In the genomic region with DNA sequence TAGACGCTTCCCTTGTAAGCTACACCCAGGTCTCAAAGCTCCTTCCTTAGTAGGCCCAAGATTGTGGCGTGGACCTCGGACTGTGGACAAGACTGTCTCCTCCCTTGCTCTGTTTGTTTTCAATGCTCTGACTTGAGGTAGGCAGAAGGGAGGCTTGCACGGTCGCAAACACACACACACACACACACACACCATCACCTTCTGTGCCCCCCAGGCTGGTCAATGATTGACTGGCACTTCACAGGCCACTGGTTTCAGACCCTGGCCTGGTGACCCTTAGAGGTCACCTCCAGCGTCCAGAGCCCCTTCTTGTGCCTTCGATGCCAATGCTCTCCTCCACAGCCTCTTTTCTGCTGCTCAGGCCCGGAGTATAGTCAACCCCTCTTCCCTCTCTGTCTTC, we compare ENCODE assay signal across 10 mouse cellular contexts. TPM values are rescaled to one million over a fixed set of nuclear protein-coding genes. Genes with fewer than 3 reads are reported as not detected.
A peak's percentile ranks its signal among the peaks of the same experiment; 100 is the strongest.
DNase-seq lines count a peak whose midpoint lies in the region; ATAC-seq and TF ChIP-seq lines count a peak whose summit lies in the region.
"Had no signal": no experiment of that assay in that cellular context is flagged by ENCODE, and none has a peak within 500 bp of the region (broad histone marks: within the 10 kb centered on the region; RNA-seq: fewer than 3 reads in every experiment).

No protein-coding gene starts in this region.

- H3K27me3 ChIP-seq in forebrain, embryonic 11.5 days (ENCODE audit: control insufficient read depth, insufficient read depth, low read length), result peaks cover 13% of the 10 kb centered on the region; the same call in 1 of the 2 replicates
- H3K27me3 ChIP-seq in forebrain, postnatal 0 days (ENCODE audit: insufficient read depth, low read length), result peaks cover 23% of the 10 kb centered on the region
- peaks cover 6% of the 10 kb centered on the region; the same call in 1 of the 2 replicates for H3K27me3 ChIP-seq in neural tube, embryonic 11.5 days (ENCODE audit: control insufficient read depth, insufficient read depth, low read length)
- peaks cover 21% of the 10 kb centered on the region for H3K27me3 ChIP-seq in limb, embryonic 10.5 days (ENCODE audit: low read depth, poor library complexity, severe bottlenecking)

- H3K27ac ChIP-seq in forebrain, embryonic 11.5 days (ENCODE audit: low read depth, low read length), result no peak overlapping the region
- no peak overlapping the region for H3K27ac ChIP-seq in forebrain, postnatal 0 days (ENCODE audit: low read depth, low read length)
- 0 out of 2 replicates have a peak overlapping the region, but pooled peaks have one; percentile 8 for H3K27ac ChIP-seq in neural tube, embryonic 11.5 days (ENCODE audit: low read depth, low read length)
- peak overlapping the region; percentile 73 for H3K27ac ChIP-seq in limb, embryonic 10.5 days
- H3K27ac ChIP-seq: layer of hippocampus, adult 2 months had no signal

- peak overlapping the region; percentile 31; the same call in 1 of the 2 replicates for H3K4me2 ChIP-seq in forebrain, embryonic 11.5 days (ENCODE audit: low read depth, low read length, severe bottlenecking)
- no peak overlapping the region for H3K4me2 ChIP-seq in forebrain, postnatal 0 days (ENCODE audit: low read depth)
- peak overlapping the region; percentile 19; the same call in 1 of the 2 replicates for H3K4me2 ChIP-seq in neural tube, embryonic 11.5 days (ENCODE audit: low read depth)

- ATAC-seq in forebrain, embryonic 11.5 days (replicated peaks; ENCODE audit: low FRiP score), result 0 out of 2 replicates have a peak, but pooled peaks have one; percentile 23
- ATAC-seq in forebrain, postnatal 0 days, result no peak
- ATAC-seq in neural tube, embryonic 11.5 days (ENCODE audit: insufficient read depth, low FRiP score, low TSS enrichment), result no peak

- H3K36me3 ChIP-seq in forebrain, embryonic 11.5 days (ENCODE audit: control insufficient read depth, insufficient read depth, low read length), result no peaks in the 10 kb centered on the region
- no peaks in the 10 kb centered on the region for H3K36me3 ChIP-seq in forebrain, postnatal 0 days (ENCODE audit: insufficient read depth)
- H3K36me3 ChIP-seq in neural tube, embryonic 11.5 days (ENCODE audit: control insufficient read depth, insufficient read depth, low read length), result no peaks in the 10 kb centered on the region
- H3K36me3 ChIP-seq in limb, embryonic 10.5 days, result no peaks in the 10 kb centered on the region

- H3K9ac ChIP-seq in forebrain, embryonic 11.5 days (ENCODE audit: low read length), result peak overlapping the region; percentile 33
- no peak overlapping the region for H3K9ac ChIP-seq in forebrain, postnatal 0 days
- peak overlapping the region; percentile 7; the same call in 1 of the 2 replicates for H3K9ac ChIP-seq in neural tube, embryonic 11.5 days (ENCODE audit: low read length)

- DNase-seq in forebrain, embryonic 11.5 days (ENCODE audit: low spot score), result no peak
- no peak for DNase-seq in forebrain, postnatal 0 days
- no peak for DNase-seq in neural tube, embryonic 11.5 days (ENCODE audit: low spot score)
- no peak for DNase-seq in neural tube, embryonic 10.5 days (ENCODE audit: extremely low spot score, low spot score)
- DNase-seq in limb, embryonic 10.5 days (ENCODE audit: low spot score), result no peak
- no peak for DNase-seq in left cerebral cortex, postnatal 36 days (ENCODE audit: low spot score in 2 of 2)
- DNase-seq in right cerebral cortex, postnatal 14 days, result no peak
- DNase-seq in gastrocnemius, postnatal 14 days, result no peak

- H3K9me3 ChIP-seq in forebrain, embryonic 11.5 days (ENCODE audit: control insufficient read depth, low read length), result no peaks in the 10 kb centered on the region
- no peaks in the 10 kb centered on the region for H3K9me3 ChIP-seq in forebrain, postnatal 0 days (ENCODE audit: low read length)
- H3K9me3 ChIP-seq in neural tube, embryonic 11.5 days (ENCODE audit: control insufficient read depth, low read length), result no peaks in the 10 kb centered on the region
- H3K9me3 ChIP-seq in limb, embryonic 10.5 days (replicated peaks), result no peaks in the 10 kb centered on the region
- H3K9me3 ChIP-seq: megakaryocyte, embryonic 14.5 days had no signal

- H3K4me3 ChIP-seq in forebrain, embryonic 11.5 days (ENCODE audit: low read depth, low read length), result no peak overlapping the region
- H3K4me3 ChIP-seq in forebrain, postnatal 0 days (ENCODE audit: low read depth, low read length), result no peak overlapping the region
- no peak overlapping the region for H3K4me3 ChIP-seq in neural tube, embryonic 11.5 days (ENCODE audit: low read depth, low read length)
- peak overlapping the region; percentile 16; the same call in 1 of the 2 replicates for H3K4me3 ChIP-seq in limb, embryonic 10.5 days
- H3K4me3 ChIP-seq: layer of hippocampus, adult 2 months; megakaryocyte, embryonic 14.5 days had no signal

- intact Hi-C loops in left cerebral cortex, postnatal 36 days (cut with DNase I), result no loop called here
- intact Hi-C loops in gastrocnemius, postnatal 14 days (cut with DNase I; ENCODE audit: low total_unique reads), result no loop called here

- H3K4me1 ChIP-seq in forebrain, embryonic 11.5 days (replicated peaks; ENCODE audit: control insufficient read depth, insufficient read depth, low read length), result peaks cover 9% of the 10 kb centered on the region; the same call in 1 of the 2 replicates
- H3K4me1 ChIP-seq in forebrain, postnatal 0 days (ENCODE audit: insufficient read depth), result no peaks in the 10 kb centered on the region
- H3K4me1 ChIP-seq in neural tube, embryonic 11.5 days (ENCODE audit: control insufficient read depth, insufficient read depth, low read length), result peaks cover 9% of the 10 kb centered on the region
- H3K4me1 ChIP-seq in limb, embryonic 10.5 days, result peaks cover 35% of the 10 kb centered on the region

- WGBS in forebrain, embryonic 11.5 days, result 66% methylated on average over 8 of the region's 8 CpGs
- WGBS in forebrain, postnatal 0 days, result 54% methylated on average over 8 of the region's 8 CpGs
- WGBS in neural tube, embryonic 11.5 days, result 59% methylated on average over 8 of the region's 8 CpGs
- WGBS in limb, embryonic 10.5 days, result 56% methylated on average over 8 of the region's 8 CpGs

- TF ChIP-seq CTCF in forebrain, postnatal 0 days (IDR thresholded peaks at IDR 0.05; ENCODE audit: low read depth), result no peak

RNA-seq across cellular contexts. Expression of a gene that starts 3.4 kb away (rescaled TPM):
- 19.7 and 23.2 TPM in 2 replicates for polyA plus RNA-seq in forebrain, embryonic 11.5 days (2014; fragmentation: Nextera tagmentation; extraction: Ambion mirVana)
- total RNA-seq in forebrain, postnatal 0 days (2014; rRNA removed), result 3.8 and 4.9 TPM in 2 replicates
- polyA plus RNA-seq in forebrain, postnatal 0 days (2015; fragmentation: Nextera tagmentation; extraction: Ambion mirVana), result 2.4 and 3.7 TPM in 2 replicates
- polyA plus RNA-seq in neural tube, embryonic 11.5 days (2014; fragmentation: Nextera tagmentation; extraction: Ambion mirVana), result 22.3 and 24.5 TPM in 2 replicates
- polyA plus RNA-seq in limb, embryonic 10.5 days (2016; fragmentation: Nextera tagmentation; extraction: Ambion mirVana), result 24.5 and 30.9 TPM in 2 replicates
- 1 to 10 TPM; 1.7 to 2.4 TPM for total RNA-seq in left cerebral cortex, postnatal 36 days (2021)
- 1 to 10 TPM; 3.9 to 5.3 TPM for total RNA-seq in gastrocnemius, postnatal 14 days (2021)

RNA-seq across cellular contexts. Expression of a gene that starts 8.6 kb away (rescaled TPM):
- polyA plus RNA-seq in forebrain, embryonic 11.5 days (2014; fragmentation: Nextera tagmentation; extraction: Ambion mirVana), result 9.0 and 9.2 TPM in 2 replicates
- total RNA-seq in forebrain, postnatal 0 days (2014; rRNA removed), result 10.9 and 11.0 TPM in 2 replicates
- 7.1 and 7.6 TPM in 2 replicates for polyA plus RNA-seq in forebrain, postnatal 0 days (2015; fragmentation: Nextera tagmentation; extraction: Ambion mirVana)
- 6.7 and 7.2 TPM in 2 replicates for polyA plus RNA-seq in neural tube, embryonic 11.5 days (2014; fragmentation: Nextera tagmentation; extraction: Ambion mirVana)
- polyA plus RNA-seq in limb, embryonic 10.5 days (2016; fragmentation: Nextera tagmentation; extraction: Ambion mirVana), result 9.7 and 10.5 TPM in 2 replicates
- 10 to 100 TPM in 1 of 2 experiments, 1 to 10 TPM in 1; 9.9 to 10.9 TPM for total RNA-seq in left cerebral cortex, postnatal 36 days (2021)
- 1 to 10 TPM; 2.2 to 2.9 TPM for total RNA-seq in gastrocnemius, postnatal 14 days (2021)

RNA-seq across cellular contexts. Expression of a gene that starts 22.6 kb away (rescaled TPM):
- not detected in 2 replicates for polyA plus RNA-seq in forebrain, embryonic 11.5 days (2014; fragmentation: Nextera tagmentation; extraction: Ambion mirVana)
- 1.0 and 1.8 TPM in 2 replicates for total RNA-seq in forebrain, postnatal 0 days (2014; rRNA removed)
- polyA plus RNA-seq in forebrain, postnatal 0 days (2015; fragmentation: Nextera tagmentation; extraction: Ambion mirVana), result 1.7 and 3.5 TPM in 2 replicates
- 0.40 and 0.91 TPM in 2 replicates for polyA plus RNA-seq in neural tube, embryonic 11.5 days (2014; fragmentation: Nextera tagmentation; extraction: Ambion mirVana)
- polyA plus RNA-seq in limb, embryonic 10.5 days (2016; fragmentation: Nextera tagmentation; extraction: Ambion mirVana), result 0.61 TPM in 1 of 2 replicates, not detected in the other
- total RNA-seq in left cerebral cortex, postnatal 36 days (2021), result under 1 TPM; 0.34 to 0.47 TPM
- total RNA-seq in gastrocnemius, postnatal 14 days (2021), result under 1 TPM; 0.39 to 0.53 TPM
- total RNA-seq: layer of hippocampus, adult 2 months had no signal

RNA-seq across cellular contexts. Expression of a gene that starts 25.3 kb away (rescaled TPM):
- not detected in 2 replicates for polyA plus RNA-seq in forebrain, embryonic 11.5 days (2014; fragmentation: Nextera tagmentation; extraction: Ambion mirVana)
- total RNA-seq in forebrain, postnatal 0 days (2014; rRNA removed), result 0.23 TPM in 1 of 2 replicates, not detected in the other
- not detected in 2 replicates for polyA plus RNA-seq in forebrain, postnatal 0 days (2015; fragmentation: Nextera tagmentation; extraction: Ambion mirVana)
- polyA plus RNA-seq in neural tube, embryonic 11.5 days (2014; fragmentation: Nextera tagmentation; extraction: Ambion mirVana), result 3.1 and 3.9 TPM in 2 replicates
- 0.16 and 0.40 TPM in 2 replicates for polyA plus RNA-seq in limb, embryonic 10.5 days (2016; fragmentation: Nextera tagmentation; extraction: Ambion mirVana)
- 10 to 100 TPM; 11.8 to 14.4 TPM for total RNA-seq in left cerebral cortex, postnatal 36 days (2021)
- total RNA-seq in gastrocnemius, postnatal 14 days (2021), result 1,000 to 10,000 TPM in 1 of 2 experiments, 100 to 1,000 TPM in 1; 673 to 1,120 TPM

RNA-seq across cellular contexts. Expression of a gene that starts 29.9 kb away (rescaled TPM):
- 111 and 112 TPM in 2 replicates for polyA plus RNA-seq in forebrain, embryonic 11.5 days (2014; fragmentation: Nextera tagmentation; extraction: Ambion mirVana)
- 73.1 and 105 TPM in 2 replicates for total RNA-seq in forebrain, postnatal 0 days (2014; rRNA removed)
- 272 and 326 TPM in 2 replicates for polyA plus RNA-seq in forebrain, postnatal 0 days (2015; fragmentation: Nextera tagmentation; extraction: Ambion mirVana)
- 133 and 151 TPM in 2 replicates for polyA plus RNA-seq in neural tube, embryonic 11.5 days (2014; fragmentation: Nextera tagmentation; extraction: Ambion mirVana)
- 76.8 and 81.3 TPM in 2 replicates for polyA plus RNA-seq in limb, embryonic 10.5 days (2016; fragmentation: Nextera tagmentation; extraction: Ambion mirVana)
- 100 to 1,000 TPM; 100 to 126 TPM for total RNA-seq in left cerebral cortex, postnatal 36 days (2021)
- 10 to 100 TPM; 27.7 to 30.3 TPM for total RNA-seq in gastrocnemius, postnatal 14 days (2021)

Comparison
In these comparisons a context has a peak if more than half of its experiments do, and no peak if none do; other contexts are left out.
1. H3K27ac ChIP-seq: peak in neural tube, embryonic 11.5 days (single experiment) and limb, embryonic 10.5 days (single experiment); none in forebrain, embryonic 11.5 days (single experiment) and forebrain, postnatal 0 days (single experiment).